Mouse (Mus musculus) CH12.LX (cell line): ENCODE measurements around the gene Fdxr. TPM values are rescaled to one million over a fixed set of nuclear protein-coding genes. Genes with fewer than 3 reads are reported as not detected.

Experiments used
- DNase-seq: peaks from one replicate; pipeline ENCODE4 v3.0.0-alpha.2; 2013; ENCODE audit errors: extremely low read depth
- H3K27ac ChIP-seq: 2 replicates; pipeline ENCODE4 v1.5.1; 2012; ENCODE audit warnings: low read depth, mild to moderate bottlenecking, control low read depth, moderate library complexity; ENCODE audit not compliant: insufficient read depth
- H3K27me3 ChIP-seq: replicated peaks from 2 replicates; pipeline ENCODE3; 2012; ENCODE audit warnings: inconsistent platforms
- H3K36me3 ChIP-seq, 2 experiments: replicated peaks in 1 of 2; 2 replicates each; pipeline versions ENCODE3 to v1.6.1; 2012; ENCODE audit warnings: inconsistent platforms in 1 of 2, low read length in 1 of 2, mild to moderate bottlenecking in 1 of 2, mixed read lengths in 1 of 2, moderate library complexity in 1 of 2; ENCODE audit not compliant: control insufficient read depth in 1 of 2, insufficient read depth in 1 of 2
- H3K4me1 ChIP-seq, 2 experiments: 2 replicates each; pipeline ENCODE4 v1.6.1; 2012; ENCODE audit warnings: inconsistent platforms in 1 of 2, moderate library complexity in 1 of 2; ENCODE audit not compliant: insufficient read depth in 2 of 2, control insufficient read depth in 1 of 2
- H3K4me2 ChIP-seq: 2 replicates; pipeline ENCODE4 v1.6.1; 2012; ENCODE audit warnings: low read depth, mild to moderate bottlenecking, control low read depth; ENCODE audit not compliant: poor library complexity, insufficient read depth, severe bottlenecking
- H3K4me3 ChIP-seq, 3 experiments: fragments of 150-350 bp in 1 of 3; sonication (generic) in 1 of 3; replicated peaks in 1 of 3; 2 replicates each; pipeline versions ENCODE3 to v1.5.1; 2011 to 2012; ENCODE audit warnings: low read depth in 2 of 3, low read length in 2 of 3, mild to moderate bottlenecking in 2 of 3, moderate library complexity in 2 of 3, control low read depth in 1 of 3, improper control_type of control experiment in 1 of 3, inconsistent platforms in 1 of 3, mixed read lengths in 1 of 3; ENCODE audit not compliant: poor library complexity in 1 of 3
- H3K79me2 ChIP-seq: replicated peaks from 2 replicates; pipeline ENCODE4 v1.6.1; 2012; ENCODE audit warnings: mild to moderate bottlenecking, moderate library complexity; ENCODE audit not compliant: control insufficient read depth, poor library complexity, insufficient read depth, severe bottlenecking; ENCODE audit errors: extremely low read depth
- H3K9ac ChIP-seq: 2 replicates; pipeline ENCODE4 v1.6.1; 2012; ENCODE audit warnings: low read depth, mild to moderate bottlenecking, control low read depth, moderate library complexity; ENCODE audit not compliant: insufficient read depth
- H3K9me3 ChIP-seq: replicated peaks from 2 replicates; pipeline ENCODE3; 2012; ENCODE audit warnings: low read length, inconsistent platforms, mixed read lengths
- BHLHE40 ChIP-seq: IDR thresholded peaks from 2 replicates; pipeline ENCODE4 v1.6.1; 2011; ENCODE audit warnings: mild to moderate bottlenecking, low read depth, low read length, improper control_type of control experiment
- CHD1 ChIP-seq: IDR thresholded peaks from 2 replicates; pipeline ENCODE4 v1.6.1; 2012; ENCODE audit warnings: low read depth, low read length, improper control_type of control experiment, inconsistent platforms
- CHD2 ChIP-seq: IDR thresholded peaks from 2 replicates; pipeline ENCODE4 v1.6.1; 2011; ENCODE audit warnings: low read length, improper control_type of control experiment
- CTCF ChIP-seq, 2 experiments: IDR thresholded peaks in 1 of 2; conservative IDR thresholded peaks in 1 of 2; 2 replicates each; pipeline ENCODE4 v1.5.1; 2011 to 2012; ENCODE audit warnings: low read depth in 2 of 2, low read length in 2 of 2, improper control_type of control experiment in 1 of 2, inconsistent platforms in 1 of 2, mild to moderate bottlenecking in 1 of 2, moderate library complexity in 1 of 2
- GABPA ChIP-seq: IDR thresholded peaks from 2 replicates; pipeline ENCODE4 v1.6.1; 2012; ENCODE audit warnings: low read depth, low read length, improper control_type of control experiment, inconsistent platforms; ENCODE audit not compliant: insufficient replicate concordance
- HCFC1 ChIP-seq: IDR thresholded peaks from 2 replicates; pipeline ENCODE4 v1.6.1; 2012; ENCODE audit warnings: low read depth, mild to moderate bottlenecking, inconsistent platforms, low read length, improper control_type of control experiment
- JUN ChIP-seq: IDR thresholded peaks from 2 replicates; pipeline ENCODE4 v1.6.1; 2011; ENCODE audit warnings: low read depth, mild to moderate bottlenecking, low read length, improper control_type of control experiment, moderate library complexity; ENCODE audit not compliant: insufficient read depth
- KAT2A ChIP-seq: IDR thresholded peaks from 2 replicates; pipeline ENCODE4 v1.6.1; 2012; ENCODE audit warnings: low read length, improper control_type of control experiment, inconsistent platforms; ENCODE audit not compliant: insufficient replicate concordance
- MYC ChIP-seq: IDR thresholded peaks from 2 replicates; pipeline ENCODE4 v1.6.1; 2011; ENCODE audit warnings: low read depth, mild to moderate bottlenecking, improper control_type of control experiment, low read length
- PAX5 ChIP-seq: IDR thresholded peaks from 2 replicates; pipeline ENCODE4 v1.6.1; 2012; ENCODE audit warnings: low read length, inconsistent platforms, mixed read lengths
- POLR2A ChIP-seq: IDR thresholded peaks from 2 replicates; pipeline ENCODE4 v1.6.1; 2011; ENCODE audit warnings: low read depth, mild to moderate bottlenecking, improper control_type of control experiment, low read length
- RAD21 ChIP-seq: IDR thresholded peaks from 2 replicates; pipeline ENCODE4 v1.6.1; 2011; ENCODE audit warnings: low read depth, mild to moderate bottlenecking, low read length, improper control_type of control experiment, moderate library complexity
- TBP ChIP-seq: conservative IDR thresholded peaks from 2 replicates; pipeline ENCODE4 v1.6.1; 2011; ENCODE audit warnings: low read depth, low read length, improper control_type of control experiment
- USF1 ChIP-seq: IDR thresholded peaks from 2 replicates; pipeline ENCODE4 v1.6.1; 2014; ENCODE audit warnings: low read depth, mild to moderate bottlenecking, inconsistent platforms, low read length, improper control_type of control experiment
- ZC3H11A ChIP-seq: IDR thresholded peaks from 2 replicates; pipeline ENCODE4 v1.6.1; 2012; ENCODE audit warnings: low read depth, mild to moderate bottlenecking, inconsistent platforms, low read length, improper control_type of control experiment
- ZKSCAN1 ChIP-seq: IDR thresholded peaks from 2 replicates; pipeline ENCODE4 v1.6.1; 2012; ENCODE audit warnings: low read depth, inconsistent platforms, low read length, improper control_type of control experiment, borderline replicate concordance
- dilution Hi-C: fragments of 300-500 bp; cut with MboI; formaldehyde crosslinking; loops from 2 replicates; pipeline ENCODE4 v1.14.3; 2020; ENCODE audit warnings: low sequenced_read_pairs; ENCODE audit not compliant: extremely low pct_unique_long_range_greater_than_20kb, extremely low pct_ligation_motif_present
- in situ Hi-C: fragments of 300-500 bp; cut with MboI; formaldehyde crosslinking; loops from 3 replicates; pipeline ENCODE4 v1.14.3; 2019; ENCODE audit warnings: low sequenced_read_pairs, low pct_ligation_motif_present, low pct_unique_long_range_greater_than_20kb, mixed read lengths
- polyA plus RNA-seq: library from polyadenylated mRNA; unstranded; fragments of >175 nt; gene quantifications from 2 replicates; pipeline ENCODE4 v1.2.1, GENCODE M21; 2012; ENCODE audit warnings: low read depth; ENCODE audit not compliant: insufficient read length
- total RNA-seq, 2 experiments: library from RNA; depleted of rRNA; stranded (reverse); fragments of 300-350 nt in 1 of 2; fragments of >200 nt in 1 of 2; gene quantifications; 2 replicates each; pipeline ENCODE4 v1.2.3; 2012 to 2014

The Fdxr gene
- total and polyA plus RNA-seq, 3 experiments = 43.8 to 63.3 (median 58.6) TPM

DNA sequence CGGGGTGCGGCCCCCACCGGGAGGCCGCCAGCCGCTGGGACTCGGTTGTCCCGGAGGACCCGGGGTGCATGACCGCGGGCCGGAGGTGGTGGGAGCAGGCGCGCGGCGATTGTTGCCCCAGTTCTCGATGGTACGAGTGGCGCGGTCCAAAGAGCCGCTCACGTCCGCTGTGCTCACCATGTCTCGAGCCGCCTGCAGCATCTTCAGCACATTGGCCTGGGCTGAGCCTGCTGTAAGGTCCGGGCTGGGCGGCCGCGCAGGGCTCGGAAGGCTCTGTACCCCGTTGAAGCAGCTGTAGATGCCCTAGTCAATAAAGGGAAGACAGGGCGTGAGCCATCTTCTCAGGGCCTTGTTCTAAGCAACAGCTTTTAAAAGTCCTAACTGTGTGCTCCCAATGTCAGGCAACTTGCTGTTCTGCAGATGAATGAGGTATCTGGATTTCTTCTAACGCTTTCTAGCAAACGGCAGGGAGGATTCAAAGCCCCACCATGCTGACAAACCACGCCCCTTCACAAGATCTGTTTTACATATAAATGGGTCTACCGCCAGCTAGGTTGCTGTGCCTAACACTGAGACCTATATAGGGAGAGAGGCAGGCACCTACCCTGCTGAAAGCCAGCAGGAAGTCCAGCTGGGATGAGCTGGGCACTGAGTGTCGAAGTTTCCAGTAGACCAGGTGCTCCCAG lies 26.3 kb downstream of the Fdxr start:
- H3K27me3 ChIP-seq = peaks cover 3% of the 10 kb centered on the region
- peaks cover 10% of the 10 kb centered on the region for H3K9me3 ChIP-seq
- TF ChIP-seq KAT2A (no peak), BHLHE40 (no peak), JUN (no peak), CHD2 (no peak), HCFC1 (no peak), RAD21 (no peak)
- no peak overlapping the region for H3K9ac ChIP-seq
- no peak for DNase-seq
- H3K4me3 ChIP-seq = no peak overlapping the region
- in situ Hi-C loops = no loop called here
- H3K36me3 ChIP-seq = peaks cover 0 to 9% of the 10 kb centered on the region in 2 experiments
- H3K4me1 ChIP-seq = peaks cover 24 to 33% of the 10 kb centered on the region in 2 experiments
- dilution Hi-C loops = no loop called here
- H3K4me2 ChIP-seq = no peak overlapping the region
- H3K79me2 ChIP-seq = no peaks in the 10 kb centered on the region
- H3K27ac ChIP-seq = no peak overlapping the region

- H3K27ac ChIP-seq = no peak overlapping the region
- peaks cover 3% of the 10 kb centered on the region for H3K27me3 ChIP-seq
- DNase-seq = no peak
- no peak for TF ChIP-seq CTCF (conservative IDR thresholded peaks at IDR 0.05 in 1 of 2, IDR thresholded peaks at IDR 0.05 in 1 of 2; ENCODE audit: low read depth in 2 of 2, low read length in 2 of 2)
- TF ChIP-seq POLR2A = no peak
- no peak for TF ChIP-seq ZC3H11A
- TF ChIP-seq CHD1 = no peak
- no peak for TF ChIP-seq ZKSCAN1
- no peak for TF ChIP-seq GABPA
- no peak for TF ChIP-seq RAD21
- TF ChIP-seq USF1 = no peak
- no peak for TF ChIP-seq PAX5
- no peak for TF ChIP-seq MYC
- TF ChIP-seq TBP = no peak
- no peak overlapping the region for H3K4me3 ChIP-seq
- peaks cover 6 to 16% of the 10 kb centered on the region in 2 experiments for H3K36me3 ChIP-seq
- no peaks in the 10 kb centered on the region for H3K79me2 ChIP-seq
- no peak overlapping the region for H3K9ac ChIP-seq
- dilution Hi-C loops (no loop called here), in situ Hi-C loops (loop anchor here (5.0 kb wide), 1 partner anchor 58 kb away; no protein-coding TSS in a partner anchor)
- H3K4me1 ChIP-seq = peaks cover 24 to 33% of the 10 kb centered on the region in 2 experiments
- H3K4me2 ChIP-seq = no peak overlapping the region
- H3K9me3 ChIP-seq = peaks cover 10% of the 10 kb centered on the region
These were observed 27.0 kb downstream of the Fdxr start for GRCm38 (mm10) chr11:115249721-115250404.
